Mouse (Mus musculus) heart, embryonic 16.5 days (tissue): Measurements from ENCODE around the gene Polr3b. TPM values are rescaled to one million over a fixed set of nuclear protein-coding genes. Genes with fewer than 3 reads are reported as not detected.

Source experiments
- ATAC-seq: fragments of 200-750 bp; cut with Nextera tagmentation; replicated peaks from 2 replicates; pipeline ENCODE4 v1.8.0; 2017; ENCODE audit warnings: moderate number of reproducible peaks; ENCODE audit not compliant: insufficient read depth, low FRiP score; ENCODE audit errors: extremely low read depth
- H3K27ac ChIP-seq: fragments of 300-500 bp; sonication (generic); 2 replicates; pipeline ENCODE4 v1.5.1; 2014; ENCODE audit warnings: mild to moderate bottlenecking, low read length, control low read depth, moderate library complexity
- H3K27me3 ChIP-seq: fragments of 300-500 bp; sonication (generic); 2 replicates; pipeline ENCODE4 v1.6.1; 2014; ENCODE audit warnings: low read length, mixed read lengths; ENCODE audit not compliant: control insufficient read depth, insufficient read depth
- H3K36me3 ChIP-seq: fragments of 300-500 bp; sonication (generic); 2 replicates; pipeline ENCODE4 v1.6.1; 2014; ENCODE audit not compliant: control insufficient read depth, insufficient read depth
- H3K4me1 ChIP-seq: fragments of 300-500 bp; sonication (generic); 2 replicates; pipeline ENCODE4 v1.6.1; 2014; ENCODE audit warnings: low read length, mixed read lengths; ENCODE audit not compliant: control insufficient read depth, insufficient read depth
- H3K4me2 ChIP-seq: fragments of 300-500 bp; sonication (generic); 2 replicates; pipeline ENCODE4 v1.6.1; 2014; ENCODE audit warnings: low read depth, mild to moderate bottlenecking, control low read depth, low read length
- H3K4me3 ChIP-seq: fragments of 300-500 bp; sonication (generic); 2 replicates; pipeline ENCODE4 v1.5.1; 2014; ENCODE audit warnings: mild to moderate bottlenecking, control low read depth, low read length
- H3K9ac ChIP-seq: fragments of 300-500 bp; sonication (generic); 2 replicates; pipeline ENCODE4 v1.6.1; 2014; ENCODE audit warnings: low read length, control low read depth
- H3K9me3 ChIP-seq: fragments of 300-500 bp; sonication (generic); replicated peaks from 2 replicates; pipeline ENCODE4 v1.6.1; 2016; ENCODE audit warnings: low read length; ENCODE audit not compliant: control insufficient read depth
- WGBS: fragments of 180-500 bp; shearing (Covaris S2); extraction: QIAGEN DNeasy Blood & Tissue Kit; methylation state at CpG from one replicate; pipeline ENCODE4 v1.1.7; 2014; 5-methylcytosine and 5-hydroxymethylcytosine counted together
- polyA plus RNA-seq: library from polyadenylated mRNA; unstranded; fragments of >200 nt; fragmentation: Nextera tagmentation; extraction: Ambion mirVana; gene quantifications from 2 replicates; pipeline ENCODE4 v1.2.1, GENCODE M21; 2015

Gene Polr3b
- 9.8 and 10.0 TPM in 2 replicates for polyA plus RNA-seq

- H3K27ac ChIP-seq: peak within 1 kb of the TSS; percentile 99
- no peaks in the 10 kb centered on the region for H3K36me3 ChIP-seq
- H3K9ac ChIP-seq: peak within 1 kb of the TSS; percentile 87
- peak within 1 kb of the TSS; percentile 85 for H3K4me3 ChIP-seq
- ATAC-seq: peak; percentile 97
- H3K27me3 ChIP-seq: no peaks in the 10 kb centered on the region
- no peaks in the 10 kb centered on the region for H3K9me3 ChIP-seq
- H3K4me2 ChIP-seq: peak within 1 kb of the TSS; percentile 88
- 6% methylated on average over 53 of the region's 53 CpGs for WGBS
- H3K4me1 ChIP-seq: peaks cover 11% of the 10 kb centered on the region
Observed at GRCm38 (mm10) chr10:84621826-84622790, at the start of gene Polr3b. Gene Polr3b (plus strand): TSS chr10:84622292.

GRCm38 (mm10) chr10:84573671-84574420 is 48.2 kb upstream of the Polr3b start:
- Histone ChIP-seq H3K4me2 (no peak overlapping the region), H3K36me3 (no peaks in the 10 kb centered on the region), H3K27me3 (no peaks in the 10 kb centered on the region), H3K9me3 (0 out of 2 replicates have a peak, but pooled peaks cover 2% of the 10 kb centered on the region), H3K4me3 (no peak overlapping the region), H3K27ac (no peak overlapping the region), H3K9ac (no peak overlapping the region), H3K4me1 (peaks cover 14% of the 10 kb centered on the region)
- no peak for ATAC-seq
- 53% methylated on average over 5 of the region's 5 CpGs for WGBS

GRCm38 (mm10) chr10:84576029-84576394 is 46.1 kb upstream of the Polr3b start:
- WGBS: under 1% methylated on average over 14 of the region's 14 CpGs
- H3K36me3 ChIP-seq: no peaks in the 10 kb centered on the region
- peak overlapping the region; percentile 92 for H3K4me3 ChIP-seq
- H3K27me3 ChIP-seq: no peaks in the 10 kb centered on the region
- peak overlapping the region; percentile 95 for H3K4me2 ChIP-seq
- ATAC-seq: peak; percentile 66
- peak overlapping the region; percentile 40; the same call in 1 of the 2 replicates for H3K27ac ChIP-seq
- no peaks in the 10 kb centered on the region for H3K9me3 ChIP-seq
- H3K4me1 ChIP-seq: peaks cover 19% of the 10 kb centered on the region
- H3K9ac ChIP-seq: peak overlapping the region; percentile 35

- ATAC-seq: peak; percentile 98
Observed at GRCm38 (mm10) chr10:84576395-84577070, 45.6 kb upstream of the Polr3b start, which contains the start of gene Tcp11l2. Gene Tcp11l2 (plus strand): TSS chr10:84576626.

DNA sequence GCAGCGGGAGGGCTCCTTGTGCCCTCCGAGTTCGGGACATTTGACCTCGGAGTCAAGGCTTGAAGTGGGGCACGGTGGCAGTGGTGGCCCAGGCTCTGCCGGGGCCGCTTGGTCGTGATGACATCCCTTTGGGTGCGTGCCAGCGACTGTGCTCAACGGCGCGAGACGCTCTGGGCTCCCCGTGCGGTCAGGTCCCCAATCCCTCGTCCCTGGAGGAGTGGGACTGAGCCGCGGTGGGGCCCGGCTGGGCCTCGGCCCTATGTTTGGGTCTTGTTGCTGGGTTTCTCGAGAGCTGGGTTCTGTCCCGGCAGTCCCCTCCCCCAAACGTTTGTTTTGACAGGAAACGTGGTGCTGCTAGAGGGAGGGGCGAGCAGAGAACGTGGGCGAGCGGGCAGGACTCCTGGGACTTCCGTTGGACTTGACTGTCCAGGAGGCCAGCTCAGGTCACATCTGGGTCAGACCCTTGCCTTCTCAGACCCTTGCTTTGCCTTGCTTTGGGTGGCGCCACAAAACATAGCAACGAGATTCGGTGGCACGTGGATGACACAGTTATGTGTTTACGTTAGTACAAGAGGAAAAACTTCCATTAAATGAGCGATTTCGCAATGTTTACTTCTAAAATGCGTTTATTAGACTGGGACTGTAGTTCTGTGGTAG is 44.9 kb upstream of the Polr3b start:
- Histone ChIP-seq H3K4me3 (peak overlapping the region; percentile 92), H3K27ac (peak overlapping the region; percentile 91), H3K9ac (peak overlapping the region; percentile 84), H3K4me2 (peak overlapping the region; percentile 95), H3K27me3 (no peaks in the 10 kb centered on the region), H3K36me3 (no peaks in the 10 kb centered on the region), H3K4me1 (peaks cover 31% of the 10 kb centered on the region), H3K9me3 (no peaks in the 10 kb centered on the region)
- ATAC-seq: peak; percentile 59
- WGBS: 2% methylated on average over 38 of the region's 38 CpGs

More at GRCm38 (mm10) chr10:84576395-84577070, 45.6 kb upstream of the Polr3b start, which contains the start of gene Tcp11l2:
- Histone ChIP-seq H3K36me3 (no peaks in the 10 kb centered on the region), H3K4me1 (peaks cover 25% of the 10 kb centered on the region), H3K27me3 (no peaks in the 10 kb centered on the region), H3K9me3 (no peaks in the 10 kb centered on the region), H3K9ac (peak within 1 kb of the TSS; percentile 84), H3K4me2 (peak within 1 kb of the TSS; percentile 95), H3K4me3 (peak within 1 kb of the TSS; percentile 92), H3K27ac (peak within 1 kb of the TSS; percentile 91)
- WGBS: under 1% methylated on average over 46 of the region's 46 CpGs

DNA sequence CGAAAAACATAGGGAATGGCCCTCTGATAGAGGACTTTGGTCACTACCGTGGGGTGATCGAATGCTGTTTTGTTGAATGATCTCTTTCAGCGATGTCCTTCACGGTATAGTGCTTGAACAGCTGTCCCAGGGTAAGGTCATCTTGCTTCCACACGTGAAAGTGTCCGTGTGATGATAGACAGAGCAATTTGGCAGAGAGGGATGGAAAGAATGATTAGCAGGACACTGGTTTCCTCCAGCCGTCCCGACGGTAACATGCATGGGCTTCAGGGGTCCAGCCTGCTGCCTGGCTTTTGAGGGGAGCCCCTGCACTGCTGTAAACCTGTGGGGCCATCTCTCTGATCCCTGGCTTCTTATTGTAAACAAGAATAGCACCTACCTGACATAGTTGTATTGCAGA is 43.4 kb upstream of the Polr3b start:
- Histone ChIP-seq H3K4me3 (no peak overlapping the region), H3K27ac (no peak overlapping the region), H3K4me1 (peaks cover 36% of the 10 kb centered on the region), H3K9ac (no peak overlapping the region), H3K9me3 (no peaks in the 10 kb centered on the region), H3K36me3 (no peaks in the 10 kb centered on the region), H3K4me2 (peak overlapping the region; percentile 95; the same call in 1 of the 2 replicates), H3K27me3 (no peaks in the 10 kb centered on the region)
- no peak for ATAC-seq
- WGBS: 54% methylated on average over 10 of the region's 10 CpGs

DNA sequence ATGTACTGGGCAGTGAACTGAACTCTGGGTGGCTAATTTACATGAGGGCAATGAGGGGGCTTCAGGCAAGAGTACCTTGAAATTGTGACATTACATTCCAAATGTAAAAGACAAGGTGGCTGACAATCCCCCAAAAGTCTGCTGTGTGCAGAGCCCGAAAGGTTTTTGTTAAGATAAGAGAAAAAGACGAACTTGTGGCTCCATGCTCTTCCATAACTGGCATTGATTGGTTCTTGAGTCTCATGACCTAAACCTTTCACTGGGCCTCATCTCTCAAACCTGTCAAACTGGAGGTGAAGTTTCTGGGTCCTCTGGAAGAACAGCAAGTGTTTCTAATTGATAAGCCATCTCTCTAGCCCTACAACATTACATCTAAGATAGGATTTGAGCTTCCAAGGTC is 42.6 kb upstream of the Polr3b start:
- Histone ChIP-seq H3K9ac (no peak overlapping the region), H3K4me1 (peaks cover 37% of the 10 kb centered on the region)

DNA sequence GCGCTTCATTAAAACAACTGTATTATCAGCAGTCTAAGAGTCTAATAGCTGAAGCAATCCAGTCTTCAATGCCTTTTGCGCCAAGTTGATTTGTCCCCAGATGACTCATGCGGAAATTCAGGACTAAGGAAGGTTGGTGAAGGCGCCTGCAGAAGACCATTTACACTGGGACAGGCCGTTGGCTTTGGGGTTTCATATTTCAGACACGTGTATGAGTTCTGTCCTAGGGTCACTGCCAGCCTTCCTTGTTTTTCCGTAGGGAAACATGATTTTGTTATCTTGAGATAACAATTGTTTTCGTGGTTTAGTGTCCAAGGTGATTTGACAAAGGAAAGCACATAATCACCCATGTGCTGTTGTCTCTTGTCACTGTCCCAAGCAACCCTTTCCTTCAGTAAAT is 40.9 kb upstream of the Polr3b start:
- H3K4me3 ChIP-seq: no peak overlapping the region
- no peaks in the 10 kb centered on the region for H3K9me3 ChIP-seq
- WGBS: 32% methylated on average over 8 of the region's 8 CpGs
- ATAC-seq: no peak
- H3K36me3 ChIP-seq: no peaks in the 10 kb centered on the region
- no peak overlapping the region for H3K4me2 ChIP-seq
- no peaks in the 10 kb centered on the region for H3K27me3 ChIP-seq
- no peak overlapping the region for H3K27ac ChIP-seq
- H3K9ac ChIP-seq: no peak overlapping the region
- H3K4me1 ChIP-seq: peaks cover 46% of the 10 kb centered on the region

More for the DNA sequence above, 42.6 kb upstream of the Polr3b start:
- WGBS: 64% methylated on average over 2 of the region's 2 CpGs
- Histone ChIP-seq H3K27me3 (no peaks in the 10 kb centered on the region), H3K9me3 (no peaks in the 10 kb centered on the region), H3K27ac (no peak overlapping the region), H3K4me2 (no peak overlapping the region), H3K36me3 (no peaks in the 10 kb centered on the region), H3K4me3 (no peak overlapping the region)
- no peak for ATAC-seq
